Mouse (Mus musculus): ENCODE measurements around the gene Clhc1. TPM values are rescaled to one million over a fixed set of nuclear protein-coding genes. Genes with fewer than 3 reads are reported as not detected.

Clhc1 gene
- total RNA-seq, 4 experiments from 2014 or later: 0.25 to 0.43 (median 0.37) TPM; not detected in 1

- DNase-seq (ENCODE audit: low spot score in 2 of 2): no peak
These were observed 13.2 kb downstream of the Clhc1 start for GRCm38 (mm10) chr11:29560990-29561389.

GRCm38 (mm10) chr11:29563406-29563805, 15.7 kb downstream of the Clhc1 start:
- no peak for DNase-seq (ENCODE audit: low spot score in 2 of 2)

- DNase-seq (ENCODE audit: low spot score in 2 of 2): no peak
These were observed 23.8 kb downstream of the Clhc1 start for GRCm38 (mm10) chr11:29571536-29571935.

GRCm38 (mm10) chr11:29572656-29573055, 24.9 kb downstream of the Clhc1 start:
- DNase-seq (ENCODE audit: low spot score in 2 of 2): no peak

GRCm38 (mm10) chr11:29579610-29580009, 31.9 kb downstream of the Clhc1 start:
- no peak for DNase-seq (ENCODE audit: low spot score in 2 of 2)

GRCm38 (mm10) chr11:29595217-29595616, 47.5 kb downstream of the Clhc1 start:
- no peak for DNase-seq (ENCODE audit: low spot score in 2 of 2)

GRCm38 (mm10) chr11:29597159-29597558, 49.4 kb downstream of the Clhc1 start:
- DNase-seq (ENCODE audit: low spot score in 2 of 2): no peak

GRCm38 (mm10) chr11:29599000-29599399, 51.2 kb downstream of the Clhc1 start:
- DNase-seq (ENCODE audit: low spot score in 2 of 2): no peak

- no peak for DNase-seq (ENCODE audit: low spot score in 2 of 2)
These were observed 55.8 kb downstream of the Clhc1 start for GRCm38 (mm10) chr11:29603581-29603980.

- DNase-seq (ENCODE audit: low spot score in 2 of 2): no peak
These were observed 59.8 kb downstream of the Clhc1 start for GRCm38 (mm10) chr11:29607465-29607990.

- no peak for DNase-seq (ENCODE audit: low spot score in 2 of 2)
These were observed 62.2 kb downstream of the Clhc1 start for GRCm38 (mm10) chr11:29609756-29610468.

- no peak for DNase-seq (ENCODE audit: low spot score in 2 of 2)
These were observed 64.3 kb downstream of the Clhc1 start for GRCm38 (mm10) chr11:29612007-29612406.

- no peak for DNase-seq (ENCODE audit: low spot score in 2 of 2)
These were observed 65.5 kb downstream of the Clhc1 start for GRCm38 (mm10) chr11:29613185-29613735.

- DNase-seq (ENCODE audit: low spot score in 2 of 2): peak in 1 of 2 experiments; percentile 25
These were observed 66.6 kb downstream of the Clhc1 start for GRCm38 (mm10) chr11:29614217-29614924.

GRCm38 (mm10) chr11:29622030-29622790, 74.5 kb downstream of the Clhc1 start:
- DNase-seq (ENCODE audit: low spot score in 2 of 2): peak; percentile 59 to 77

GRCm38 (mm10) chr11:29623327-29623726, 75.6 kb downstream of the Clhc1 start:
- DNase-seq (ENCODE audit: low spot score in 2 of 2): no peak

- no peak for DNase-seq (ENCODE audit: low spot score in 2 of 2)
These were observed 78.8 kb downstream of the Clhc1 start for GRCm38 (mm10) chr11:29626541-29626940.

- DNase-seq (ENCODE audit: low spot score in 2 of 2): no peak
These were observed 80.0 kb downstream of the Clhc1 start for GRCm38 (mm10) chr11:29627706-29628105.

Data from layer of hippocampus, adult 8-10 months (tissue).